Mouse (Mus musculus): ENCODE results near the gene Tatdn3.
"Not testable (repeated sequence)": the region's sequence is repeated elsewhere in the genome, so short reads cannot be mapped to it uniquely, and the experiment has no call there.

Gene Tatdn3

GRCm38 (mm10) chr1:191035649-191036048, 27.1 kb downstream of the Tatdn3 start:
- DNase-seq (ENCODE audit: low spot score) = peak; percentile 49

GRCm38 (mm10) chr1:191030922-191031425, 31.8 kb downstream of the Tatdn3 start:
- not testable (repeated sequence) for DNase-seq (ENCODE audit: low spot score)

GRCm38 (mm10) chr1:191030182-191030581, 32.5 kb downstream of the Tatdn3 start:
- DNase-seq (ENCODE audit: low spot score) = no peak

- DNase-seq (ENCODE audit: low spot score) = peak; percentile 100
Measured at GRCm38 (mm10) chr1:191026021-191026713, 36.6 kb downstream of the Tatdn3 start, which contains the start of gene Flvcr1. Flvcr1 (minus strand) TSS chr1:191026158.

- peak; percentile 19 for DNase-seq (ENCODE audit: low spot score)
Measured at GRCm38 (mm10) chr1:191025016-191026012, 37.4 kb downstream of the Tatdn3 start.

GRCm38 (mm10) chr1:191023806-191024205, 38.9 kb downstream of the Tatdn3 start:
- DNase-seq (ENCODE audit: low spot score) = not testable (repeated sequence)

- no peak for DNase-seq (ENCODE audit: low spot score)
Measured at GRCm38 (mm10) chr1:191023140-191023539, 39.6 kb downstream of the Tatdn3 start.

GRCm38 (mm10) chr1:191021016-191021415, 41.7 kb downstream of the Tatdn3 start:
- DNase-seq (ENCODE audit: low spot score) = no peak

GRCm38 (mm10) chr1:191020217-191020924, 42.4 kb downstream of the Tatdn3 start:
- DNase-seq (ENCODE audit: low spot score) = no peak

GRCm38 (mm10) chr1:191019803-191020202, 42.9 kb downstream of the Tatdn3 start:
- DNase-seq (ENCODE audit: low spot score) = no peak

GRCm38 (mm10) chr1:191014271-191014670, 48.5 kb downstream of the Tatdn3 start:
- no peak for DNase-seq (ENCODE audit: low spot score)

- no peak for DNase-seq (ENCODE audit: low spot score)
Measured at GRCm38 (mm10) chr1:191008707-191009106, 54.0 kb downstream of the Tatdn3 start.

GRCm38 (mm10) chr1:191002201-191002600, 60.5 kb downstream of the Tatdn3 start:
- DNase-seq (ENCODE audit: low spot score) = peak; percentile 41

GRCm38 (mm10) chr1:191000686-191001085, 62.0 kb downstream of the Tatdn3 start:
- DNase-seq (ENCODE audit: low spot score) = no peak

GRCm38 (mm10) chr1:190998027-190998426, 64.7 kb downstream of the Tatdn3 start:
- DNase-seq (ENCODE audit: low spot score) = no peak

- no peak for DNase-seq (ENCODE audit: low spot score)
Measured at GRCm38 (mm10) chr1:190996346-190996877, 66.3 kb downstream of the Tatdn3 start.
